Mouse (Mus musculus): ENCODE measurements around the gene 2010111I01Rik. TPM values are rescaled to one million over a fixed set of nuclear protein-coding genes. Genes with fewer than 3 reads are reported as not detected.

2010111I01Rik gene
- total and polyA plus RNA-seq, 2 experiments: 40.8 to 78.1 TPM

GRCm38 (mm10) chr13:63146604-63147188 lies 182.0 kb downstream of the 2010111I01Rik start:
- H3K4me3 ChIP-seq (ENCODE audit: insufficient read depth, low read depth, low read length): no peak overlapping the region
- WGBS: 78% methylated on average over 4 of the region's 4 CpGs
- H3K79me2 ChIP-seq (ENCODE audit: control insufficient read depth, insufficient read depth, low read length): no peaks in the 10 kb centered on the region
- H3K27ac ChIP-seq (replicated peaks; ENCODE audit: insufficient read depth, low read depth, low read length): no peak overlapping the region
- no peak overlapping the region for H3K9ac ChIP-seq (ENCODE audit: low read depth, low read length)
- DNase-seq (ENCODE audit: extremely low read depth, low read depth, low spot score): no peak
- H3K27me3 ChIP-seq (ENCODE audit: control insufficient read depth, insufficient read depth, low read length): no peaks in the 10 kb centered on the region
- H3K36me3 ChIP-seq (ENCODE audit: control insufficient read depth, insufficient read depth, low read length): no peaks in the 10 kb centered on the region
- peaks cover 12% of the 10 kb centered on the region; the same call in 1 of the 2 replicates for H3K4me1 ChIP-seq (ENCODE audit: control insufficient read depth, insufficient read depth, low read length)
- no peak for TF ChIP-seq POLR2A (IDR thresholded peaks at IDR 0.05; ENCODE audit: extremely low read depth, insufficient read depth, low read length)
- no peak for TF ChIP-seq CTCF (IDR thresholded peaks at IDR 0.05; ENCODE audit: low read depth, low read length)

DNA sequence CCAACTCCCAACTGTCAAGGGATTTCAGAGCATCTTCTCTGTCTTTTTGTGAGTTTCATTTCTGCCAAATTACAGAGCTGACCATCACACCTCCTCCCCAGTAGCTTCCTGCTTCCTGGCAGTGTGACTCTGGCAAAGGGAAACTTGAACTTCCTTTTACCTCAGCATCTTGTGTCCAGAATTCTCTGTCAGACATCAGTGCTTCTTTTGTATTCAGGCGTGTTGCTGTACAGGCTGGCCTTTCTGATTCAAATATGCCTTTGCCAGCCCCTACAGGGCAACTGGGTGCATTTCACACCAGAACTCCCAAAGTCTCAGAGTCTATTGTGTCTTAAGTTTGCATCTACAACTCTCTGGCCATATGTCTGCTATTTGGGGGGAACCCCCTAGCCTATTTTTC lies 183.5 kb downstream of the 2010111I01Rik start:
- Histone ChIP-seq H3K9ac (ENCODE audit: low read depth, low read length) (no peak overlapping the region), H3K4me3 (ENCODE audit: insufficient read depth, low read depth, low read length) (no peak overlapping the region), H3K36me3 (ENCODE audit: control insufficient read depth, insufficient read depth, low read length) (no peaks in the 10 kb centered on the region), H3K4me1 (ENCODE audit: control insufficient read depth, insufficient read depth, low read length) (peaks cover 12% of the 10 kb centered on the region; the same call in 1 of the 2 replicates), H3K27me3 (ENCODE audit: control insufficient read depth, insufficient read depth, low read length) (no peaks in the 10 kb centered on the region), H3K79me2 (ENCODE audit: control insufficient read depth, insufficient read depth, low read length) (no peaks in the 10 kb centered on the region), H3K27ac (replicated peaks; ENCODE audit: insufficient read depth, low read depth, low read length) (no peak overlapping the region)
- no peak for TF ChIP-seq CTCF (IDR thresholded peaks at IDR 0.05; ENCODE audit: low read depth, low read length)
- TF ChIP-seq POLR2A (IDR thresholded peaks at IDR 0.05; ENCODE audit: extremely low read depth, insufficient read depth, low read length): no peak
- no peak for DNase-seq (ENCODE audit: extremely low read depth, low read depth, low spot score)
- 90% methylated on average over 1 of the region's 1 CpGs for WGBS

DNA sequence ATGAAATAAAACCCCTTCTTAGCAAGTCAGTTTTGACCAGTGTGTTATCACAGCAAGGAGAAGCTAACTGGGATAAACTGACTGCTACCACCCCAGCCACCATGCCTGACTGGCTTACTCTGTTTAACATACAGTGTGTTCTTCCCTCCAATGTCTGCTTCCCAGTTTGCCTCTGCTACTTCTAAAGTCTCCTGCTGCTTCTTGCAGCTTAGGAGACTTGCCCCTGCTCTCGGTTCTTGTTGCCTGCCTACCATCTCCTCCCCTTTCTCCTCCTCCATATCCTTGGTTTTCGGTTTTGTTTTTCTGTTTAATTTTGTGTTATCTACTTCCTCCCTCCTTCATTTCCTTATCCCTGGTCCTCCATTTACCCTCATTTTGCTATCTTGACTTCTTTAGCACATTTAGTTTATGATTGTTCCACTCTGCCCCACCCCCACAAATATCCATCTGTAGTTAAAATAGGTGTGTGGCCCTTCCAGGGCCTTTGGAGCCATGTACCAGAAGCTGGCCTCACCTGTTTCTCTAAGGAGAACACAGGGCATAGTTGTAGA lies 185.9 kb downstream of the 2010111I01Rik start:
- DNase-seq (ENCODE audit: extremely low read depth, low read depth, low spot score): no peak
- WGBS: 70% methylated on average over 2 of the region's 2 CpGs
- H3K27ac ChIP-seq (replicated peaks; ENCODE audit: insufficient read depth, low read depth, low read length): no peak overlapping the region

GRCm38 (mm10) chr13:63151028-63151738 lies 186.5 kb downstream of the 2010111I01Rik start:
- H3K9ac ChIP-seq (ENCODE audit: low read depth, low read length): no peak overlapping the region
- no peak overlapping the region for H3K4me3 ChIP-seq (ENCODE audit: insufficient read depth, low read depth, low read length)
- H3K79me2 ChIP-seq (ENCODE audit: control insufficient read depth, insufficient read depth, low read length): no peaks in the 10 kb centered on the region
- no peaks in the 10 kb centered on the region for H3K27me3 ChIP-seq (ENCODE audit: control insufficient read depth, insufficient read depth, low read length)
- no peaks in the 10 kb centered on the region for H3K36me3 ChIP-seq (ENCODE audit: control insufficient read depth, insufficient read depth, low read length)
- no peak overlapping the region for H3K27ac ChIP-seq (replicated peaks; ENCODE audit: insufficient read depth, low read depth, low read length)
- DNase-seq (ENCODE audit: extremely low read depth, low read depth, low spot score): no peak
- 73% methylated on average over 9 of the region's 9 CpGs for WGBS
- peaks cover 16% of the 10 kb centered on the region; the same call in 1 of the 2 replicates for H3K4me1 ChIP-seq (ENCODE audit: control insufficient read depth, insufficient read depth, low read length)
- no peak for TF ChIP-seq CTCF (IDR thresholded peaks at IDR 0.05; ENCODE audit: low read depth, low read length)
- TF ChIP-seq POLR2A (IDR thresholded peaks at IDR 0.05; ENCODE audit: extremely low read depth, insufficient read depth, low read length): no peak

More for the DNA sequence above, 185.9 kb downstream of the 2010111I01Rik start:
- Histone ChIP-seq H3K4me3 (ENCODE audit: insufficient read depth, low read depth, low read length) (no peak overlapping the region), H3K9ac (ENCODE audit: low read depth, low read length) (no peak overlapping the region), H3K4me1 (ENCODE audit: control insufficient read depth, insufficient read depth, low read length) (peaks cover 16% of the 10 kb centered on the region; the same call in 1 of the 2 replicates), H3K27me3 (ENCODE audit: control insufficient read depth, insufficient read depth, low read length) (no peaks in the 10 kb centered on the region), H3K36me3 (ENCODE audit: control insufficient read depth, insufficient read depth, low read length) (no peaks in the 10 kb centered on the region), H3K79me2 (ENCODE audit: control insufficient read depth, insufficient read depth, low read length) (no peaks in the 10 kb centered on the region)
- TF ChIP-seq POLR2A (IDR thresholded peaks at IDR 0.05; ENCODE audit: extremely low read depth, insufficient read depth, low read length) (no peak), CTCF (IDR thresholded peaks at IDR 0.05; ENCODE audit: low read depth, low read length) (no peak)

DNA sequence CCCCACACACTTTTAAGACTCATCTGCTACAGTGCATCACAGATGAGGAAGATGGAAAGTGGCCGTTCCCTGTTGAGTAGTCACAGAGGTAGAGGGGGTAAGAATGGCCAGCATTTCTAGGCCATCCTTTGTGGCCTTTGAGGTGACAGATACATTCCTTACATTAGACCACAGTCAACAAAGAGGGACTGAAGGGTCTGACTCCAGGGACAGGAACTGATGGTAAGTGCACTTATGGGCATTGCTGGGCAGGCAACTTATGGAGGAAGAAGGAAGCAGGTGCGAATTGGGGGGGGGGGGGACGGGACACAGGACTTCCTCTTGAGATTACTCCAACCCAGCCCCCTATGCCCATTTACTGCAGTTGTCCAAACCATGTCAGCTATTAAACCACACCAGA lies 187.8 kb downstream of the 2010111I01Rik start:
- H3K36me3 ChIP-seq (ENCODE audit: control insufficient read depth, insufficient read depth, low read length): no peaks in the 10 kb centered on the region

More for the DNA sequence above, 187.8 kb downstream of the 2010111I01Rik start:
- no peak for DNase-seq (ENCODE audit: extremely low read depth, low read depth, low spot score)
- Histone ChIP-seq H3K9ac (ENCODE audit: low read depth, low read length) (no peak overlapping the region), H3K27me3 (ENCODE audit: control insufficient read depth, insufficient read depth, low read length) (no peaks in the 10 kb centered on the region), H3K4me1 (ENCODE audit: control insufficient read depth, insufficient read depth, low read length) (peaks cover 16% of the 10 kb centered on the region; the same call in 1 of the 2 replicates), H3K79me2 (ENCODE audit: control insufficient read depth, insufficient read depth, low read length) (no peaks in the 10 kb centered on the region), H3K27ac (replicated peaks; ENCODE audit: insufficient read depth, low read depth, low read length) (no peak overlapping the region), H3K4me3 (ENCODE audit: insufficient read depth, low read depth, low read length) (no peak overlapping the region)
- WGBS: 65% methylated on average over 3 of the region's 3 CpGs
- no peak for TF ChIP-seq CTCF (IDR thresholded peaks at IDR 0.05; ENCODE audit: low read depth, low read length)
